Mouse (Mus musculus) spleen, postnatal 10 days (tissue): ENCODE data around the gene Erf.

Source experiments
- DNase-seq, 2 experiments: peaks; one replicate each; pipeline ENCODE4 v3.0.0; 2021 to 2022; ENCODE audit warnings: low spot score in 2 of 2

The Erf gene

GRCm38 (mm10) chr7:25281166-25281733, 30.7 kb upstream of the Erf start:
- DNase-seq, result peak in 1 of 2 experiments; percentile 37

GRCm38 (mm10) chr7:25279861-25280791, 29.6 kb upstream of the Erf start:
- DNase-seq, result peak in 1 of 2 experiments; percentile 74

GRCm38 (mm10) chr7:25279076-25279860, 28.7 kb upstream of the Erf start:
- DNase-seq, result peak; percentile 85 to 87

- DNase-seq, result peak; percentile 82 to 88
Measured at GRCm38 (mm10) chr7:25278341-25279075, 27.9 kb upstream of the Erf start.

GRCm38 (mm10) chr7:25277998-25278340, 27.4 kb upstream of the Erf start:
- DNase-seq, result no peak

GRCm38 (mm10) chr7:25277405-25277804, 26.8 kb upstream of the Erf start:
- DNase-seq, result peak in 1 of 2 experiments; percentile 18

- peak in 1 of 2 experiments; percentile 16 for DNase-seq
Measured at GRCm38 (mm10) chr7:25275555-25276298, 25.2 kb upstream of the Erf start.

- peak in 1 of 2 experiments; percentile 31 for DNase-seq
Measured at GRCm38 (mm10) chr7:25274996-25275395, 24.4 kb upstream of the Erf start.

GRCm38 (mm10) chr7:25274571-25274970, 24.0 kb upstream of the Erf start:
- peak in 1 of 2 experiments; percentile 39 for DNase-seq

- DNase-seq, result peak; percentile 34 to 42
Measured at GRCm38 (mm10) chr7:25273259-25274241, 23.0 kb upstream of the Erf start.

- peak in 1 of 2 experiments; percentile 4 for DNase-seq
Measured at GRCm38 (mm10) chr7:25272445-25273258, 22.1 kb upstream of the Erf start.

GRCm38 (mm10) chr7:25271651-25272444, 21.3 kb upstream of the Erf start:
- peak; percentile 14 to 23 for DNase-seq

- DNase-seq, result peak; percentile 16 to 26
Measured at GRCm38 (mm10) chr7:25270652-25271633, 20.4 kb upstream of the Erf start.

- DNase-seq, result peak in 1 of 2 experiments; percentile 41
Measured at GRCm38 (mm10) chr7:25269545-25270271, 19.1 kb upstream of the Erf start.

GRCm38 (mm10) chr7:25269029-25269428, 18.5 kb upstream of the Erf start:
- peak; percentile 40 to 48 for DNase-seq

- no peak for DNase-seq
Measured at GRCm38 (mm10) chr7:25268588-25268987, 18.0 kb upstream of the Erf start.
